Mouse (Mus musculus) urinary bladder, postnatal 0 days (tissue): ENCODE data around the gene Stac. TPM values are rescaled to one million over a fixed set of nuclear protein-coding genes. Genes with fewer than 3 reads are reported as not detected.

Experiments
- polyA plus RNA-seq: library from polyadenylated mRNA; unstranded; fragments of >200 nt; fragmentation: Nextera tagmentation; extraction: Ambion mirVana; gene quantifications from 2 replicates; pipeline ENCODE4 v1.2.1, GENCODE M21; 2015

The Stac gene
- polyA plus RNA-seq, result 49.5 and 50.5 TPM in 2 replicates

GRCm38 (mm10) chr9:111689680-111690483 lies at the start of gene Stac:
TSS of gene Stac (minus strand) at chr9:111690348.

